Mouse (Mus musculus) urinary bladder, postnatal 25 days (tissue): ENCODE results near the gene Ddx47.
A peak's percentile ranks its signal among the peaks of the same experiment; 100 is the strongest.

Source experiments
- DNase-seq: peaks from one replicate; pipeline ENCODE4 v3.0.0; 2022; ENCODE audit warnings: low spot score

Ddx47 gene

DNA sequence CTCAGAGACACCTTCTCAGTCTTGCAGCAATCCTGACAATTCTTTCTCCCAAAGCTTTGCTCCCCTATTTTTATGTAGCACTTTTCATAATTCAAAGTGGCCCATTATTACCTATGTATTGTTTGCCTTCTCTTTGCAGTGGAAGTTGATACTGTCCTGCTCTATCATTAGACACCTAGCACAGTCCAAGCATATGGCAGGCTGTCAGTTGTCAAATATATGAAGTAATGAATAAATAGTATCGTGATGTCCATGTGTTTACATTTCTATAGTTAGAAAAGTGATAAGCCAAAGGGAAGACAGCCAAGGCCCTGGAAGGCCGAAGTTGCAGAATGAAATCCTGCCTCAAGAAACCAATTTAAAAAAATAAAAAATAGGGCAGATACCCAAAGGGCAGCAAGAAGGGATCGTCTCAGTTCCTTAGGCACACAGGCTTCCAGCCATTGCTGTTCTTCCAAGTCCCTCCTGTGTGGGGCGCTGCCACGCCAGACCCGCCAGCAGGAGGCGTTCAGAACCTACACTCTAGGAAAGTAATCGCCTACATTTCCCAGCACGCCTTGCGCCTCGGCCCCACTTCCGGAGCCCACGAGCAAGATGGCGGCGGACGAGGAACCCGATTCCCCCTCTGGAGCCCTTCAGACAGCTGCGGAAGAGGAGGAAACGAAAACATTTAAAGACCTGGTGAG is at the start of gene Ddx47:
Ddx47 (plus strand) TSS at position 565 of the 686 bp plus-strand sequence.
- DNase-seq, result peak; percentile 92

DNA sequence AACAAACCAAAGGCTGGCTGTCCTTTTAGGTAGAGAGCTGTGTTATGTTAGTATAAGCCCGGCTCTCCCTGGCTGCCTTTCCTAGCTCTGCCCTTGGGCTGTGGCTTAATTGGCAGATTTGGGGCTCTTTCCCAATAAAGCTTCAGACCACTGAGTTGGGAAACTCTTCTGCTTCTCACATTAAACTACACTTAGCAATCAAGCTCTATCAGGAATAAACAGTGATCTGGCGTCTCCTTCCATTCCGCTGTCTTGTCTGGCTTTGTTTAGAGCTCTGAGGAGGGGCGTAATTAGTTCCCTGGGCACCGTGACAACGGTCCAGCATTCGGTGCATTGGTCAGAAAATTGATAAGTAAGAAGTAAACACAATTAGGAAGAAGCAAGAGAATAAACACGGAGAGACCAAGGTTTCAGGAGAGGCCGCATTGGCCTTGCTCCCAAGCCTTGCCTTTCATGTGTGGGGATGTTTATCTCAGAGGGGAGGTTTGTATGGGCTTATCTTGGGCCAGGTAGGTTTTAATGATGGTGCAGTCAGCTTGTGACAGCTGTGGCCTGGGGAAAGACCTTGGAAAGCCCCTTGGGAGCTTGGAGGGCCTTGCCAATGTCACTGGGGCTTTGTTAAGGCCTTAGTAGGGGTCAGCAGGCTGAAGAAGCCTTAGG is 49.4 kb upstream of the Ddx47 start:
- DNase-seq, result no peak

DNA sequence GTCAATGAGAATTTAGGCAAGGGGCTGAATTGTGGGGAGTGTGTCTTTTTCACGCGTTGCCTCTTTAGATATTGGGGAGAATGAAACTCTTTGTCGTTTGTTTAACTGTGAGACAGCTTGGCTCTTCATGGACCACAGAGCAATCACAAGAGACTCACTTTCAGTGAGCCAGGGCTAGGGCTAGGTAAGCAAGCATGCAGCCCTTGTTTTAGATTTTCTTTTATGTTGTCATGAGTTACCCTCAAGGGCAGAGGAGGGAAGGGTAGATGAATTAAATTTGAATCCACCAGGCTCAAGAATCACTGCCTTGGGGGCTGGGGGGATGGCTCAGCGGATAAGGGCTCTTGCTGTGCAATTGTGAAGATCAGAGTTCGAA is 48.9 kb upstream of the Ddx47 start:
- no peak for DNase-seq

- no peak for DNase-seq
Measured at GRCm38 (mm10) chr6:134963910-134964309, 47.5 kb upstream of the Ddx47 start.

- no peak for DNase-seq
Measured at GRCm38 (mm10) chr6:134966681-134967080, 44.7 kb upstream of the Ddx47 start.

DNA sequence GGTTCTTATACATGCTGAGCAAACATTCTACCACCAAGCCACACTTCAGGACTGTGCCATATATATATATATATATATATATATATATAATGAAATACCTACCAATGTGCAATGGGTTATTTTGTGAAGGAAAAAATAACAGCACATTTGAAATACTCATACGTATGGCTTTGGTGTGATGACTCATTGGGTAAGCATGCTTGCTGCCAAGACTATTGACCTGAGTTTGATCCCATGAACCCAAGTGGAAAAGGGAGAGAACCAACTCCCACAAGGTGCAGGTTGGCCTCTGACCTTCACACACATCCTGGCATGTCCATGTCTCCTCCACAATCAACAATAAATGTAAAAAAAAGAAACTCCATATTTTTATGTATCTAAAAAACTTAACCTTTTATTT is 43.1 kb upstream of the Ddx47 start:
- no peak for DNase-seq

DNA sequence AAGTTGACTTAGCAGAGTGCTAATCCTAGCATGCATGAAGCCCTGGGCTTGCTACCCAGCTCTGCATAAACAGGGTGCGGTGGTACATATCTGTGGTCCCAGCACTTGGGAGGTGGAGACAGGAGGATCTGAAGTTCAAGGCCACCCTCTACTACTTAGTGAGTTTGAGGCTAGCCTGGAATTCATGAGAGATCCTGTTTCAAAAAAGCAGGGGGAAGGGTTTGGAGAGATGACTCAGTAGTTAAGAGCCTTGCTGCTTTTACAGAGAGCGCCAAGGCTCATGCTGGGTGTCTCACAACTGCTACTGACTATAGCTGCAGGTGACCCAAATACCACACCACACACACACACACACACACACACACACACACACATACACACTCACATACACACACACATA is 41.9 kb upstream of the Ddx47 start:
- no peak for DNase-seq

DNA sequence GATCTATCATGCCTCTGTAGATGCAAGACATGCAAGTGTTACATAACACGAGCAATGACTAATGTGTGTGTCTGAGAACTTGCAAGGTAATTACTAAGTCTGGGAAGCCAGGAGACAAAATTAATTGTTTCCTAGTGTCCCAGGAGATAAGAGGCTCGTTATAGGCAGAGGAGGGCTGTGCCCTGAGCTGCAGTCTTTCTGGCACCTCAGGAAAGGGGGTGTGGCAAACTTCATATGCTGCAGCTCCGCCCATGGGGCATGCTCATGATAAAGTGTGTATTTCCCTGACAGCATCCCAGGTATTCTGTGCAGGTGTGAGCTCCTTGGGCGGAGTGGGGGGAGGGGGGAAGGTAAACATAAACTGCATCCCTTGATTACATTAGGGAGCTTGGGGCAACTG is 39.3 kb upstream of the Ddx47 start:
- no peak for DNase-seq

- DNase-seq, result no peak
Measured at GRCm38 (mm10) chr6:134976628-134977027, 34.8 kb upstream of the Ddx47 start.

GRCm38 (mm10) chr6:134981231-134982062 is 30.0 kb upstream of the Ddx47 start, which contains the start of gene Apold1:
TSS of gene Apold1 (plus strand) at chr6:134981718.
- DNase-seq, result no peak

DNA sequence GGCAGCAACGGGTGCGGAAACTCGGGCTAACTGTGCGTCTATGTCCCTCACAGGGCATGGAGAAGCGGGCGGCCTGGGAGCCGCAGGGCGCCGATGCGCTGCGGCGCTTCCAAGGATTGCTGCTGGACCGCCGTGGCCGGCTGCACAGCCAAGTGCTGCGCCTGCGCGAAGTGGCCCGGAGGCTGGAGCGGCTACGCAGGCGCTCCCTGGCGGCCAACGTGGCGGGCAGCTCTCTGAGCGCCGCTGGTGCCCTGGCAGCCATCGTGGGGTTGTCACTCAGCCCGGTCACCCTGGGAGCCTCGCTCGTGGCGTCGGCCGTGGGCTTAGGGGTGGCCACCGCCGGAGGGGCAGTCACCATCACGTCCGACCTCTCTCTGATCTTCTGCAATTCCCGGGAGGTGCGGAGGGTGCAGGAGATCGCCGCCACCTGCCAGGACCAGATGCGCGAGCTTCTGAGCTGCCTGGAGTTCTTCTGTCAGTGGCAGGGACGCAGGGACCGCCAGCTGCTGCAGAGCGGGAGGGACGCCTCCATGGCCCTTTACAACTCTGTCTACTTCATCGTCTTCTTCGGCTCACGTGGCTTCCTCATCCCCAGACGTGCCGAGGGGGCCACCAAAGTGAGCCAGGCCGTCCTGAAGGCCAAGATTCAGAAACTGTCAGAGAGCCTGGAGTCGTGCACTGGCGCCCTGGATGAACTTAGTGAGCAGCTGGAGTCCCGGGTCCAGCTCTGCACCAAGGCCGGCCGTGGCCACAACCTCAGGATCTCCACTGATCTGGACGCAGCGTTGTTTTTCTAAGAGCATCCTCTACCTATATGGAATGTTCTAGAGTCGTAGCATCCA is 27.7 kb upstream of the Ddx47 start:
- DNase-seq, result peak; percentile 94

GRCm38 (mm10) chr6:134984748-134985147 is 26.7 kb upstream of the Ddx47 start:
- no peak for DNase-seq

DNA sequence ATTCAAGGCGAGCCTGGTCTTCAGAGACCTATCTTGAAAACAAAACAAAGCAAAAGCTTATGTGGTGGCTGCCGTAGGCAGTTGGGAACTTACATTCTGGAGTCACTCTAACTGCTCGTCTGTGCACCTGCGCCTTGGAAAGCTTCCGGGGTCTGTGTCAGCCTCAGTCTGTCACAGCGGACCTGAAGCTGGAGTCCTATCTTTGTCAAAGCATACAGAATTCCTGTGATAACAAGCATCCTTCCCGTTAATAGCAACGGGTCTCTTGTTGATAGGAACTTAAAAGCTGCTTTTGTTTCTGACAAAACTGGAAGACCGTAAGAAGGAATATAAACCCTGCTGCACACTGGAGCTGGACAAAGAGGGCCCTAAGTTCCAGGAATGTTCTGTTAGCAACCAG is 23.0 kb upstream of the Ddx47 start:
- DNase-seq, result no peak

GRCm38 (mm10) chr6:134990674-134991073 is 20.7 kb upstream of the Ddx47 start:
- no peak for DNase-seq

- DNase-seq, result no peak
Measured at GRCm38 (mm10) chr6:134994031-134994651, 17.3 kb upstream of the Ddx47 start.

DNA sequence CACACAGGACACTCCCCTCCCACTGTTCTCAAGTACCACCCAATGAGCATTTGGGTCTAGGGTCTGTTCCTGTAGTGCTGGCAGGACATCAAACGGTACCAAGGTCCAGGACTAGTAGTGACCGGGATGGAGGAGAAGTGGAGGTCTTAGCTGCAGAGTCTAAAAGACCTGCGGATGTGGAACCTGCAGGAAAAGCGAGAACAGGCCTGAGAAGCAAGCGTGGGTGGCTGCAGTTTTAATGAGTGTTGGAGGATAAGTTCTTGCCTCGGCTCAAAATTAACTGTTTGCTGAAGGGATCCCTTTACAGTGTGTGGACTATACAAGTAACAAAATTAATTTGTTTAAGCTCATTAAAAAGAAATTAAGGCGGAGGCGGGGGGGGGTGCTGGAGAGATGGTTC is 16.4 kb upstream of the Ddx47 start:
- DNase-seq, result no peak

GRCm38 (mm10) chr6:134996918-134997317 is 14.5 kb upstream of the Ddx47 start:
- no peak for DNase-seq

- no peak for DNase-seq
Measured at GRCm38 (mm10) chr6:134998076-134998475, 13.3 kb upstream of the Ddx47 start.

DNA sequence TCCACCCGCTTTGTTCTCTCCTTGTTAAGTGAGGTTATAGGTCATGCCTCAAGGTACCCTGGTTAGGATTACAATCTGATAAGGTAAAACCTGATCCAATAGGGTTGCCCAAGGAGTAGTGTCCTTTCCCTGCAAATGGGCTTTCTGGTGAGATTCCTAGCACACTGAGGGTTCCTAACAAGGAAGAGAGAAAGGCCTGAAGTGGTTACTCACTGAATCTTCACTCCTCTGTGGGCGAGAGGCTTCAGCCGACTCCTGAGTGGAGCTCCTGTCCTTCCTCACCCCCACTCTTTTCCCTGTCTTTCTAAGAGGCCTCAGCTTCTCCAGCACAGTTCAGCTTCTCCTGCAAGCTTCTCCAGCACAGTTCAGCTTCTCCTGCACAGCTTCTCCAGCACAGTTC is 12.6 kb upstream of the Ddx47 start:
- no peak for DNase-seq

DNA sequence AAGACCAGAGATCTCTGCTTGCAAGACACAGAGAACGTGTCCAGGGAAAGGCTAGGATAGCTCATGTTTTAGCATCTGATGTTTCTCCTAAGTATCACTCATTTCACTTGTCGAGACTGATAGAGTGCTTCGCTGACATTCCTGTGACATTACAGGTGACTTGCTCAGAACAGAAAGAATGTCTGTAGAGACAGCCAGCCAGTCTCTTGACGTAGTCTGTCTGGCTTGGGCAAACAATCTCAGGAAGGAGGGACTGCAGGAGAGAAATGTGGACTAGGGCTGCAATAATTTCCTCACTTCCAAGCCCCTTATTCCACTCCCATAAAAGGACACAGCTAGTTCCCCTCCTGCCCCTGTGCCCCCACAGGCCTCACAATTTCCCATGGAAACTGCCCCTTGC is 11.1 kb upstream of the Ddx47 start:
- no peak for DNase-seq

DNA sequence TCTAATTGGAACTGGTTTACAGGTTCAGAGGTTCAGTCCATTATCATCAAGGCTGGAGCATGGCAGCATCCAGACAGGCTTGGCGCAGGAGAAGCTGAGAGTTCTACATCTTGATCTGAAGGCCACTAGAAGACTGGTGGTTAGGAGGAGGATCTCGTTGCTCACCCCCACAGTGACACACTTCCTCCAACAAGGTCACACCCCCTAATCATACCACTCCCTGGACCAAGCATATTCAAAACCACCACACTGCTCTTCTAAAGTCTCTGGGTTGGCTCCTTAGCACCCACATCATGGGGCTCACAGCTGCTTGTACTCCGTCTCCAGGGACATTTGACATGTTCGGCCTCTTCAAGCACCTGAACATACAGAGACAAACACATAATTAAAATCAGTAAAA is 9.4 kb upstream of the Ddx47 start:
- DNase-seq, result no peak

DNA sequence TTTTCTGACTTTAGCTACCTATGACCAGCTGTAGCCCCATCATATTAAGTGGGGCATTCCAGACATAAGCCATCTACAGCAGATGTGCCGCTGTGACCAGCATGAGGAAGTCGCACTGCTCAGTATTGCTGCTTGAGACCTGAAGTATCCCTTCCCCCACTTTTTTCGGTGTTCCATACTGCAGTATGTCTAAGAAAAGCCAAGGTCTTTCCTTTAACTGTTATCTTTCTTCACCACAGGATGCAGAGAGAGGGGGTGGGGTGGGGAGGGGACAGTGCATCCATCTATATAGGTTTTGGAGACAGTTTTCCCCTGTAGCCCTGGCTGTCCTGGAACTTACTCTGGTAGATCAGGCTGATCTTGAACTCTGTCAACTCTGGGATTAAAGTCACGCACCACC is 5.0 kb upstream of the Ddx47 start:
- no peak for DNase-seq
